Mouse (Mus musculus): ENCODE results near the gene 6030408B16Rik.

The 6030408B16Rik gene

GRCm38 (mm10) chr15:101267053-101268032, 25.7 kb upstream of the 6030408B16Rik start:
- in situ Hi-C loops (cut with MseI, MboI) = no loop called here

GRCm38 (mm10) chr15:101270101-101270820, 22.8 kb upstream of the 6030408B16Rik start:
- in situ Hi-C loops (cut with MseI, MboI) = no loop called here

GRCm38 (mm10) chr15:101271107-101271506, 21.9 kb upstream of the 6030408B16Rik start:
- in situ Hi-C loops (cut with MseI, MboI) = no loop called here

- in situ Hi-C loops (cut with MseI, MboI) = no loop called here
Measured at GRCm38 (mm10) chr15:101271513-101271912, 21.5 kb upstream of the 6030408B16Rik start.

- in situ Hi-C loops (cut with MseI, MboI) = no loop called here
Measured at GRCm38 (mm10) chr15:101274380-101274779, 18.6 kb upstream of the 6030408B16Rik start.

- in situ Hi-C loops (cut with MseI, MboI) = loop anchor here in 1 of 2 experiments (5.0 kb wide), 1 partner anchor 35 kb away; no protein-coding TSS in a partner anchor
Measured at GRCm38 (mm10) chr15:101277351-101277899, 15.6 kb upstream of the 6030408B16Rik start.

- in situ Hi-C loops (cut with MseI, MboI) = loop anchor here in 1 of 2 experiments (5.0 kb wide), 1 partner anchor 36 kb away; no protein-coding TSS in a partner anchor
Measured at GRCm38 (mm10) chr15:101278589-101278988, 14.4 kb upstream of the 6030408B16Rik start.

- in situ Hi-C loops (cut with MseI, MboI) = loop anchor here in 1 of 2 experiments (5.0 kb wide), 1 partner anchor 37 kb away; no protein-coding TSS in a partner anchor
Measured at GRCm38 (mm10) chr15:101279430-101279999, 13.5 kb upstream of the 6030408B16Rik start.

- in situ Hi-C loops (cut with MseI, MboI) = loop anchor here in 1 of 2 experiments (5.0 kb wide), 1 partner anchor 40 kb away; no protein-coding TSS in a partner anchor
Measured at GRCm38 (mm10) chr15:101282471-101282870, 10.5 kb upstream of the 6030408B16Rik start.

GRCm38 (mm10) chr15:101283183-101283910, 9.7 kb upstream of the 6030408B16Rik start:
- in situ Hi-C loops (cut with MseI, MboI) = loop anchor here in 1 of 2 experiments (5.0 kb wide), 1 partner anchor 41 kb away; no protein-coding TSS in a partner anchor

GRCm38 (mm10) chr15:101283911-101284750, 8.9 kb upstream of the 6030408B16Rik start, which contains the start of gene Atg101:
Gene Atg101 (plus strand): TSS chr15:101284272.
- in situ Hi-C loops (cut with MseI, MboI) = loop anchor here in 1 of 2 experiments (5.0 kb wide), 1 partner anchor 42 kb away; no protein-coding TSS in a partner anchor

GRCm38 (mm10) chr15:101286129-101286770, 6.8 kb upstream of the 6030408B16Rik start:
- in situ Hi-C loops (cut with MseI, MboI) = no loop called here

- in situ Hi-C loops (cut with MseI, MboI) = no loop called here
Measured at GRCm38 (mm10) chr15:101287361-101287760, 5.7 kb upstream of the 6030408B16Rik start.

GRCm38 (mm10) chr15:101290354-101290753, 2.7 kb upstream of the 6030408B16Rik start:
- in situ Hi-C loops (cut with MseI, MboI) = no loop called here

- in situ Hi-C loops (cut with MseI, MboI) = no loop called here
Measured at GRCm38 (mm10) chr15:101292012-101292411, 1.0 kb upstream of the 6030408B16Rik start.

GRCm38 (mm10) chr15:101294028-101294894, 1.2 kb downstream of the 6030408B16Rik start:
- in situ Hi-C loops (cut with MseI, MboI) = no loop called here

GRCm38 (mm10) chr15:101295106-101295505, 2.1 kb downstream of the 6030408B16Rik start:
- in situ Hi-C loops (cut with MseI, MboI) = no loop called here

GRCm38 (mm10) chr15:101295616-101296015, 2.6 kb downstream of the 6030408B16Rik start:
- in situ Hi-C loops (cut with MseI, MboI) = no loop called here

Data from mouse trophoblast stem cell (cell line).